Mouse (Mus musculus) urinary bladder, postnatal 14 days (tissue): ENCODE results near the gene Runx2.

Experiments used
- DNase-seq: peaks from one replicate; pipeline ENCODE4 v3.0.0; 2021; ENCODE audit warnings: low spot score

The Runx2 gene

DNA sequence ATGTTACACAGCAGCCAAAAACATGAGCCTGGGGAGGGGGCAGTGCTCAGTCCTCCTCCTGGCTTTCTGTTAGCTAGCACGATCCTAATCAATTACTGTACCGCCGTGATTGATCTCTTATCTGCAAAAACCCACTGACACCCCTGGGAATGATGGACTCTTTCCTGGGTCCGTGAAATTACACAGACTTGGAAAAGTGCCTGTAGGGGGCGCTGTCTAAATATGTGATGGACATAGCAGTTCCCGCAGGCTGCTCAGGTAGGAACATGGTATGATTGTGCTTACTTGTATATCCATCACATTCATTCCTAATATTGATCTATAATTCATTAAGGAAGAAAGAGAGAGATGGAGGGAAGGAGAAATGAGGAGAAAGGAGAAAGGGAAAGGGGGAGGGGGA is 284.6 kb downstream of the Runx2 start:
- DNase-seq = no peak

DNA sequence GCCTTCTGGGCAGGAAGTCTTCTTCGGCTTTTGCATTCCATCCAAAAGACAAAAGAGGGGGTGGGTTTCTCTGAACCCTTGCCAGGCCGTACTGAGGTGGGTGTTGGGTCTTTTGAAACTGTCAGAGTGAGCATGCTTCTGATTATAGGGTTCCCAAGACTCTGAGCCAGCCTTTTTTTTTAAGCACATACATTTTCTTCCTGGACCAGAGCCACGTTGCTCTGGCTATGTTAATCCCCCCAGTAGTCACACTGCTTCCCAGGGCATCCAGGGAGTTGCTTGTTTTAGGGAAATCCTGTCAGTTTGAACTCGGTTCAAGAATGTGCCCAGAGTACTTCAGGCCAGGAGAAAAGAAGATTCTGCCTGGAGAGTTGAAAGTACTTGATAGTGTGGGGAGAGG is 286.0 kb downstream of the Runx2 start:
- no peak for DNase-seq

DNA sequence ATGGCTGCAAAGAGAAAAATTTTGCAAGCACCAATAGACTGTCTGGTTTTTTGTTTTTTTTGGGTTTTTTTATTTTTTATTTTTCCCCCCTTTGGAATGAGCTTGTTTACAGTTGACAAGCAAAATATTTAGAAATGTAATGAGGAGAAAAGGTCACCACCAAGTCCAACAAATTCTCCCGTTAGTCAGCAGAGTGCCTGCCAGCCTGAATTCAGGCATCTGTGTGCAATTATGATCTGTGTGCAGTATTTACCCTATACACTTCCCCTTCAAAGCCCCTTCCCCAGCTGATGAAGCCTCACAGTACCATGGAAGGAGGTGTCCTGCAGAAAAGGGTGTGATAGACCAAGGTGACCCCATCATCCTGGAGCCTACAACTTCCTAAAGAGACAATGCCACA is 290.5 kb downstream of the Runx2 start:
- DNase-seq = no peak

DNA sequence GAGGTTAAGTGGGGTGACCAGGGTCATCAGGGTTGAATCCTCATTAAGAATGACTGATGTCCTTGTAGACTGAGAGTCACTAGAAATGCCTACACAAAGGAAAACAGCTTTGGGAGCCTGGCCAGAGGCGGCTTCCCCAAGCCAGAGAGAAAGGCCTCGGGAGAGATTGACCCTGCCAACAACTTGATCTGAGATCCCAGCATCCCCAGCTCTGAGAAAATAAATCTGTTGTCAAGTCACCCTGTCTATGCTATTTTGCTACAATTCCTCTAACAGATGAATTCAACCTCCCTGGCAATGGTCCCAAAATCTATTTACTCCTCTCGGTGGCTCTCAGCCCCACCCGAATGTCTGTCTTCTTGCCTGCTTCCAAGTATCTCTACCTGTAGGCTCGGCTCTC is 291.7 kb downstream of the Runx2 start:
- DNase-seq = no peak

DNA sequence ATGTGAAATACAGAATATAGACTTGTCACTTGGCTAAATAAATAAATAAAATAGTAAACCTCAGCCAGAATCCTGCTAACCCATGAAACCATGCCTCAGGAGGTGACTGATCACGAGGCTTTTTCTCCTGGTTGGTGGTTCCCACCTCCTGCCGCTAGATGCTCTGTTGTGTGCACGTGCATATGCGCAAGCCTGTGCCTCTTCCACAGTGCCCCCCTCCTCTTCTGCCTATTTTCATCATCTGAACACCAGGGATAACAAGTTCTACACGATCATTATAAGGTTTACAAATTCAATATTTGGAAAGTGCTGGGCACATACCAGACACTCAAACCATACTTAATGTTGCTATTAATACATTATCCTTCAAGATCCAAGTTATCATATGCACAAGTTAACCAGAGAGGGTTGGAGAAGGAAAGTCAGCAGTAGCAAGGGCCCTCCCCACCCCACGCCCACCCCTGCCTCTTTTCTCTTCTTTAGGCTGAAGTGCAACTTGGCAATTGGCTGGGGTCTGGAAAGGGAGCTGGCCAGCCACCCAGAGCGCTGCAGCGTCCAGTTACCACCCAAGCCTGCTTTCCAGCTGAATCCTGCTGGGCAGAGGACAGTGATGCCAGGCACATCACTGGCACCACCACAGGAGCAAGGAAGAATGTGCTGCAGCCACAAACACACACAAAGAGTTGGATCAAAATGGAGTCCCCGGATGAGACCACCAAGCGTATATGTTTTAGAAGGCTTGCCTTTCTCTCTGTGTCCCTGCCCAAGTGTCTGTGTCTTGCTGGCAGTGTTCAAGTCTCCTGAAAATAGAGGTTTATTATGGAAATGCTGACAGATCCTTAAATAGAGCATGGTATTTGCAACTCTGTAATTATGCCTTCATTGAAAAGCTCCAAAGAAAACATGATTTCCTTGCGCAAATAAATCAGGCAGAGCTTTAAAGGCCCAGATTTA is 294.2 kb downstream of the Runx2 start:
- no peak for DNase-seq

DNA sequence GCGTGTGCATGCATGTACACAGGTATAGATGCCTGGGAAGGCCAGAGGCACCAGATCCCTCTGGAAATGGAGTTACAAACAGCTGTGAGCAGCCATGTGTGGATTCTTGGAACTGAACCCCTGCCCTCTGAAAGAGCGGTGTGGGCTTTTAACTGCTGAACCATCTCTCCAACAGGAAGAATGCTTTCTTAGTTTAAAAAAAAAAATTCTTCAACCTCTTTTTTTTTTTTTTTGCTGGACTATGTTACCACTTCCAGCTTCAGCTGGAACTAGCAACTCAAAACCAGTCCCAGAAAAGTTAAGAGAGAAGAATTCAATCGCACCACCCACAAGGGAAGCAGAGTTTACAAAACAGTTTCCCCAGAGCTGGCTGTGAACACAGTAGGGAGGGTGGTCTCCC is 295.2 kb downstream of the Runx2 start:
- no peak for DNase-seq

DNA sequence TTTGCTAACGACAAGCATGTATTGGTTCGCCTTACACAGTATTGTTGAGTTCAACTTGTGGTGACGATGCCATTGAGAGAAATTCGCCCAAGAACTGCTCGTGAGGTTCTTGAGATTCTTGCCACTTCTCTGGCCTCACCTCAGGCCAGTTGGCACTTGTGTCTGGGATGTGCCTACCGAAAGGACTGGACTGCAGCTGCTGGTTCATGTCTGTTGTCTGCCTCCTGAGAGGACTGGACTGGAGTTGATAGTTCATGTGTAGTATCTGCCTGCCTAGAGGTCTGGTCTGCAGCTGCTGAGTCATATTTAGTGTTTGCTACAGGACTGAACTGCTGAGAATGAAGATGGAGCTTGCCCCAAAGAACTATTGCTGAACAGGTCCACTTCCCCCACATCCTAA is 296.4 kb downstream of the Runx2 start:
- DNase-seq = no peak

DNA sequence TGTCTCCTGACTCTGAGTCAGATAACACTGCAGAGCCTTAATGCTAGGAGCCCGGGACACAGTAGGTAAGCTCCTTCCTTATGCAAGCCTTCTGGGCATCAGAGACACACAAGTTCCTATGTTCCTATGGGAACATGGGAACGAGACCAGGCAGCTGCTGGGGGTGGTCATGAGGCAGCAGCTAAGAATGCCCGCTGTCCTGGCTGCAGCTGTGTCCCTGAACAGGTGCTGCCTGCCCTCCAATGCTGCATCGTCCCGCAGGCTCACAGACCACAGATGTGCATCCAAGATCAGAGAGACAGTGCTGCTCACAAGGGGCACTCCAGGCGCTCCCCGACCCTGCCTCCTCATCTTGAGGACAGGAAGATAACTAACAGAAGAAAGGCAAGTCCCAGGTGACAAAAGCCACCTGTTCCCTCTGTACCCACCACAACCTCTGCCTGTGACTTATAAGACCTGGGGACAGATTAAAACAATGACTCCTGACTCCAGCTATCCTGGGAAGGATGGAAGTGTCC is 306.3 kb downstream of the Runx2 start:
- no peak for DNase-seq

DNA sequence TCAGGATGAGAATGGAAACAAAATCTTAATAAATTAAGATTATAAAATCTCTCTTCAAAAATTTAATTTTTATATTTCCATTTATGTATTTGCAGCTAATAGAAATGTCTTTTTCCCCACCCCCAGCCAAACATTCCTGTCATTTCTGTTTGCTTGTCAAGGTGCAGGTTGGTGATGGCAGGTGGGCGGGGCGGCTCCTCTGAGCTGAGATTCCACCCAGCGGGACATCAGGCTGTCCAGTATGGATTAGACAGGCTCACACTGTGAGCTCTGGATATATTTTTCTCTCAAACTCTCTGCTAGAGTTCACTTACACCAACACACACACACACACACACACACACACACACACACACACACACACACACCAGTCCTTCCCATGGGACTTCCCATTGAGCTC is 306.9 kb downstream of the Runx2 start:
- DNase-seq = no peak

DNA sequence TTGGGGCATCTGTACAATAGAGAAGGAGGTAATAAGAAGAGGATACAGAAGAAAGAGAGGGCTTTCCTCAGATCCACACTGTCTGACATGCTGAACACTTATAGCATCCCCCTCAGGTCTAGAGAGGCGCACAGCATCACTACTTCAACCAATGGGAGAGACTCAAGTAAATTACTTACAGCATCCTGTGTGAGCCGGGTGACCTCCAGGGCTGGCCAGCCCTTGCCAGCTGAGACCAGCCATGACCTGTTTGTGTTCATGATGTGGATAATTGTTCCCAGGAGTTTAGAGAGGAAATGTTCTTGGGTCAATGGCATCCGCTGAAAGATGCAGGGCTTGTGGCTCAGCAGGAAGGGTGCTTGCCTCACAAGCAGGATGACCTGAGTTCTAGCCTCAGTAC is 308.1 kb downstream of the Runx2 start:
- no peak for DNase-seq

DNA sequence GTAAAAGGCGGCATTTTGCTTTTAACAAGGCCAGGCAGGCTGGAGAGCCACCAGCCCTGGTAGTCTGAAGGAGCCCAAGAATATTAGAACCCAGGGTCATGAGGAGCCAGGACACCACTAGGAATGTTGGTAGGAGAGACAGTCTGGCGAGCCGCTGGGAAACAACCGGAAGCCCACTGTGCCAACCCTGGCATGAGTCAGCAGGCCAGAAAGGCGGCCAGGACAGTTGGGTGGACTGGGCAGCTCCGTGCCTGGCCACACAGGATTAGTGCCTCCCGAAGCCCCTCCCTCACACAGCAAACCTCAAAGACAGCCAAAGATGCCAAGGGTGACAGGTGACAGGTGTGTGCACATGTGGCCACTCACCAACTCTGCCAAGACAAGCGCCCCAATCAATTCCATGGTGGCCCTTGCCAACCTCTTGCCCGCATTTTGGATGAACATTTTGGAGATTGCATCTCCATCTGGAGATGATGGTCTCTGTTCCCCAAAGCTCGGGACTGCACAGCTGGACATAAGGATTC is 309.7 kb downstream of the Runx2 start:
- no peak for DNase-seq

DNA sequence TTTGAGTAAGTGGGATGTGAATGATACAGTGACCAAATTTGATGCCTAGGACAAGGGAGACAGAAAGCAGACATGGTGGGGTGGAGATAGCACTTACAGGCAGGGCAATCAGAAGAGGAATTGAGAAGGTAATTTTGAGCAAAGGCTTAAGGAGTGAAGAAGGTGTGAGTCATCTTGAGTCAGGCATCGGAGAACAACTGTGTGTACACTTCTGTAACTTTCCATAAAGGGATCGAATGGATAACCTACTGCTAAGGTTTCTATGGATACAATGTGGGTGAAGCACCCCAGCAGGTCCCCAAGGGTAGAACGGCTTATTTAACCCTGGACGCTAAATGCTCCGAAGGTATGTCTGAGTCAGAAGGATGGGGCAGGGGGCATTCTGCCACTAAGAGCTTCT is 312.4 kb downstream of the Runx2 start:
- no peak for DNase-seq

DNA sequence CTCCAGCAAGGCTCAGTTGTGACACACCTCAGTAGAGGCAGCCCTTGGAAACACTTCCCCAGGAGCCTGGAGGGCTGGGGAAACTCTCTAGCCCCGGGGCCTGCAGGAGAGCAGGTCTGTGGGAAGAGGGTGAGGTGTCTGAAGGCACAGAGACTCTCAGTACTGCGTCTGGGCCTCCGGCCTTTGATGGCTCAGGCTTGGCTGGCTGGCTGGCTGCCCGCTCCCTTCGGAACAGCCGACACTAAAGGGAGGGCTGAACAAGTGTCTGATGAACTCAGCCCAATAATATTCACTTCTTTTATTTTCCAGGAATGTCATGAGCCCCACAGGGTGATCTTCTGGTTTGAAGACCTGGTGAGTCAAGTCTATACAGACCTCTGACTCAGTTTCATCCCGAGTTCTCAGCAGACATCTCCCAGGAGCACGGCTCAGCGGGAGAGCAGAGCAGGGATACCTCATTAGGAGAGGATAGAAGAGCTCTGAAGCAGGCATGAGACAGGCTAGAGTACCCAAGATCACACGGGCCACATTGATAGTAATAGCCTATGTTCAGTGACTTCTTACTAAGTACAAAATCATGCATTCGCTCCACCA is 314.2 kb downstream of the Runx2 start:
- DNase-seq = peak; percentile 41

DNA sequence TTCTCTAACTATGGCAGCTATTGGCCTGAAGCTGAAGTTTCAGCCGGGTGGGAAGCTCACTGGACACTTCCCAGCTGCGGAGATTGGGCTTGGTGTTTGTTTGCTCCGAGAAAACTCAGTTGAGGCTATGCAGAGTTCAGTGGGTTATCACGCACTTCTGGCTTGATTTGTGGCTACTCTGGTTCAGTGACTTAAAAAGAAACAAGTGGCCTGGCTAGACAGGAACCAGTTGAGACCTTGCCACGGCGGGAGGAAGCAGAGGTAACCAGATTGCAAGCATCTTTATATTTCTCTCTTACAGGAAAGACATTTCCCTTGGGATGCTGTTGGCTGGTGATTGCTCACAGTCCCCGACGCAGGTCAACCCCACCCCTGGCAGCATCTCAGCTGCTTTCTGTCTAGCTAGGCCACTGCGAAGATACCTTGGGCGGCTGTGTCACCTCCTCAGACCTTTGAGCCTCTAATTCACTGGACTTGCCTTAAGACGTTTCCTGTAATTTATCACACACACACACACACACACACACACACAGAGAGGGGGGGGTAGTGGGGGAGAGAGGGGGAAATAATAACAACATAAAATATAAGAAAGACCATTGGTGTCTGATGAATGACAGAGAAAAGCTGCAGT is 324.3 kb downstream of the Runx2 start:
- DNase-seq = no peak

DNA sequence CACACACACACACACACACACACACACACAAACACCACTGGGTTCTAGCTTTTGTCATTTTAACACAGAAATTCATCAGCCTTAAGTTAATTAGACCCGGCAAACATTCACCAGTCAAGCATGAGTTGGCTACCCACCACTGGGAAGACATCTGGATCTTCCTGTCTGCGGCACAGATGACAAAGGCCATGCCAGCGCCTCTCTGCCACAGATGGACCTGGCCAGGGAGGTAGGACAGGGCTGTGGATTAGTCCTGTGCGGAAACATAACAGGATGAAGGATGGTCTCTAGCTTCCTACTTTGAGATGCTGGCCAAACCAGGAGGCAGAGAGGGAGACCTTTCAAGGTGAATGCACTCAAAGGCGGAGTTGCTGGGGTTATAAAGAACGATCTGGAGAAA is 325.3 kb downstream of the Runx2 start:
- no peak for DNase-seq

DNA sequence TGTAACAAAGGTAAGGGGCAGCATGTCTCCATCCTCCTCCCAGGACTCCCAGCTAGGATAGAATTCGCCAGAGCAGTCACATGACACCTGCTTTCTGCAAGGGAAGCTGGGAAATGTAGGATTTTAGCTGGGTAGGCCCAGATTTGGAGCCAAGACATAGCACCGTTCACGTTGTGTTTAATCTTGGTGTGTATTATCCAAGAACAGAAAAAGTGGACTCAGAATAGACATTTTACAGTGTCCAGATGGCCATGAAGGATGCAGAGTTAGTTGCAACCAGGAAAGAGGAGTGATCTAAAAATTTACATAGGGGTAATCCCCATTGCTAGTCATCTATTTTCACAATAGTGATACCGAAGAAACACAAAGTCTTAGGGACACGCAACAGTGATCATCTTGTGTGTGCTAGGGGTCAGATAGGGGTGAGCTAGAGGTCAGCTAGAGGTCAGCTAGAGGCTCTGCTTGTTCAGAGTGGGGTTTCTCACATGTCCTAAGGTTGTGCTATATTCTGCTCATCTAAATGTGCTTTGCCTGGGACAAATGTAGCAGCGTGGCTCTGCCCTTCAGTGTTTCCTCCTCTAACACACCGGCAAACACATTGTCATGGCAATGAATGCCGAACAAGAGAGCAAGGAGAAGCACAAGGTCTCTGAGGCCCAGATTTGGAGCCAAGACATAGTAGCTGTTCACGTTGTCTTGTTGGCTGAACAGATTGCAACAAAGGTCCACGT is 326.9 kb downstream of the Runx2 start:
- DNase-seq = no peak

DNA sequence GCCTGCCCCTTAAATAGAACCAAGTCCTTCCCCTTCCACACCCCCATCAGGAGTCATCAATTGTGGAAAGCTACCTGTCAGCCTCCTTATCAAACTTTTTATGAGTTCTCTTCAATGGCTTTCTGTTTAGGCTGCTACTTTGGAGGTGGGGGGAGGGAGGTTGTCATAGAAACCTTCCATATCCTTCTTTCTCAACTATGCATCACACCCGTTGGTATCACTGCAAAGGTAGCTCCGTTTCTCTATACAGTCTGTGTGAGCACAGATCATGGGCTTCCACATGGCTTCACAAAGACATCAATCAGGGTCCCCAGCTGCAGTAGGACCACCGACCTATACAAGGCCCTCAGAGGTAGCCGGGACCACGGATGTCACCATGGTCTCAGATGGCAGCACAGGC is 329.3 kb downstream of the Runx2 start:
- DNase-seq = no peak

DNA sequence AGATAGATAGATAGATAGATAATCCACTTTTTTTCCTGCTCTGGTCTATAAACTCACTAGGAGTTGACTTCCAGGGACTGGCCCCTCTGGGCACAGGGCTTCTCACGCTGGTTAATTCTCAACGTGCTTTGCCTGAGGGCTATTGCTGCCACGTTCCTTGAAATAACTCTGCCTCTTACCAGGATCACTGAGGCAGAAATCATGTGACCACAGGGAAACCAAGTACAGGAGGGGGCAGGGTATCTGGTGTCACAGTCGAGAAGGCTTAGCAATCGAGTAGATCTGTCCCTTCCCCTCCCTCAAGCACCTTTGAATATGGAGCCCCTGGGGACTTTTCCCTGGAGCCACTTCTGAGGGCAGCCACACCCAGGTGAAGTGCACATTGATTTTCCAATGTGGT is 334.7 kb downstream of the Runx2 start:
- DNase-seq = no peak

DNA sequence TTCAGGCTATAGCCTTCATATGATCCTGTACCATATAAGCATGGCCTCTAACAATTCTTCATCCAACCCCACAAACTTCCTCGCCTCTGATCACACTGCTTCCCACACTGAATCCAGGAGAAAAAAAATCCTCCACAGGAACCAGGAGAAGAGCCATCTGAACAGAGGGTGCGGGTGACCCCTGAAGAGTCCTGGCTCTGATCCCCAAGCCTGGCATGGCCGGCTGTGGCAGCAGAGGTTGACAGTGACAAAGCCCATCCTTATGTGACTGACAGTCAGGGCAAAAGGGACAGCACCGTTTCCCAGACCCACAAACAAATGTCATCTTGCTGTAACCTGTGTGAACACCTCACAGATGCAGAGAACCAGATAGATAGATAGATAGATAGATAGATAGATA is 335.1 kb downstream of the Runx2 start:
- DNase-seq = no peak

DNA sequence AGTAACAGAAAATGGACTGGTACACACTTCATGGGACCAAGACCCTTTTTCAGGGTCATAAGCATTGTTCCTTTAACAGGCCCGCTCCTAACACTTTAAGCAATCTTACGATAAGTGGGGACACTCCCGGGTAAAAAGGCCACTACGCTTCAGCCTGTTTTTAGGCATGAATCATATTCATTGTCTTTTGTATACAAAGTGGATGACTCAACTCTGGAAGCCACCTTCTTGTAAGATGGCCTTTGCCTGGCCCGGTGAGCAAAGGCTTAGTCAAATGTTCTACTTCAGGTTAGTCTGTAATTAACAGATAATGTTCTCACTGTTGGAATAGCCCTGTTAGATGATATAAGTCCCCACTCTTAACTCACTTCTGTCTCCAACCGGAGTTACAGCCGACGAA is 338.7 kb downstream of the Runx2 start:
- no peak for DNase-seq

DNA sequence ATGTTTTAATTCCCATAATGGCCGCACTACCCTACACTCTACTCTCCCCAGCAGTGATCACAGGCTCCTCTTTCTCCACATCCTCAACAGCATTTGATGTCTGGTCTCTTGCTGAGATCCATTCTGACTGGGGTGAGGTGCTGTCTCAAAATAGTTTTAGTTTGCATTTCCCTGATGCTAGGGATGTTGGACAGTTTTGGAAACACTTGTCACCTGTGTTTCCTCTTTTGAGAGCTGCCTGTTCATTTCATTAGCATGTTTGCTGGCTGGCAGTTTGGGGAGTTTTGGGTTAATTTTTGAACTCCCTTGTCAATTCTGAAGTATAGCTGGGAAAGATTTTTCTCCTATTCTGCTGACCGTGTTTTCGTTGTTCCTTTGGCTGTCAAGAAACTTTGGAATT is 340.3 kb downstream of the Runx2 start:
- DNase-seq = no peak

DNA sequence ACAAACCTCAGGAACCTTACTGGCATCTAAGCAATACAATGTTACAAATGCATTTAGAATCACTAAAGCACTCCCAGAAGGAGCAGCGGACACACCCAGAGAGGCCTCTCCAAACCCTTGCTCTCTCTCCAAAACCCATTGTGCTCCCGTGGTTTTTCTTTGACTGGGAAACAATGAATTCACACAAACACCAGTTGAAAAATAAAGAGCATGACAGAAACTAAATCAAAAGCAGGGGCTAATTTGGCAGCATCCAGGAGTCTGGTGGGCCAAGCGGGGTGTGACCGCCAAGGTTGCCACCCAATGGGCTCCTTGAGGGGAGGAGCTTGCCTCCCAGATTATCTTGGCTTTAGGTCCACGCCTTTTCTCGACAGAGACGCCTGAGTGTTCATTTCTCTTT is 341.9 kb downstream of the Runx2 start:
- DNase-seq = no peak
